Mouse (Mus musculus): ENCODE results near the gene Afap1. TPM values are rescaled to one million over a fixed set of nuclear protein-coding genes. Genes with fewer than 3 reads are reported as not detected.

Afap1 gene
- polyA plus RNA-seq, 1 experiment: not detected

- Histone ChIP-seq H3K4me1 (ENCODE audit: control insufficient read depth, insufficient read depth, low read length) (peaks cover 65% of the 10 kb centered on the region), H3K27ac (ENCODE audit: insufficient read depth, low read depth, low read length) (peak overlapping the region; percentile 16), H3K4me3 (ENCODE audit: insufficient read depth, low read depth, low read length) (no peak overlapping the region)
- TF ChIP-seq CTCF (IDR thresholded peaks at IDR 0.05; ENCODE audit: insufficient read depth, low read depth, low read length) (no peak), POLR2A (IDR thresholded peaks at IDR 0.05; ENCODE audit: insufficient read depth, low read depth, low read length) (no peak)
- WGBS: 16% methylated on average over 8 of the region's 8 CpGs
Measured at GRCm38 (mm10) chr5:35985611-35986010, 92.5 kb downstream of the Afap1 start.

GRCm38 (mm10) chr5:35988085-35988484 lies 95.0 kb downstream of the Afap1 start:
- Histone ChIP-seq H3K4me1 (ENCODE audit: control insufficient read depth, insufficient read depth, low read length) (peaks cover 60% of the 10 kb centered on the region), H3K27ac (ENCODE audit: insufficient read depth, low read depth, low read length) (no peak overlapping the region), H3K4me3 (ENCODE audit: insufficient read depth, low read depth, low read length) (no peak overlapping the region)
- no peak for TF ChIP-seq POLR2A (IDR thresholded peaks at IDR 0.05; ENCODE audit: insufficient read depth, low read depth, low read length)
- no peak for TF ChIP-seq CTCF (IDR thresholded peaks at IDR 0.05; ENCODE audit: insufficient read depth, low read depth, low read length)
- whole genome bisulfite sequencing: 80% methylated on average over 8 of the region's 8 CpGs

- TF ChIP-seq POLR2A (IDR thresholded peaks at IDR 0.05; ENCODE audit: insufficient read depth, low read depth, low read length) (no peak), CTCF (IDR thresholded peaks at IDR 0.05; ENCODE audit: insufficient read depth, low read depth, low read length) (no peak)
- H3K4me1 ChIP-seq (ENCODE audit: control insufficient read depth, insufficient read depth, low read length): peaks cover 55% of the 10 kb centered on the region
- no peak overlapping the region for H3K27ac ChIP-seq (ENCODE audit: insufficient read depth, low read depth, low read length)
- WGBS: 72% methylated on average over 6 of the region's 6 CpGs
- no peak overlapping the region for H3K4me3 ChIP-seq (ENCODE audit: insufficient read depth, low read depth, low read length)
Measured at GRCm38 (mm10) chr5:35989506-35989905, 96.4 kb downstream of the Afap1 start.

GRCm38 (mm10) chr5:35989986-35990735 lies 97.0 kb downstream of the Afap1 start:
- Histone ChIP-seq H3K4me1 (ENCODE audit: control insufficient read depth, insufficient read depth, low read length) (peaks cover 48% of the 10 kb centered on the region), H3K4me3 (ENCODE audit: insufficient read depth, low read depth, low read length) (no peak overlapping the region), H3K27ac (ENCODE audit: insufficient read depth, low read depth, low read length) (no peak overlapping the region)
- 78% methylated on average over 11 of the region's 11 CpGs for WGBS
- TF ChIP-seq CTCF (IDR thresholded peaks at IDR 0.05; ENCODE audit: insufficient read depth, low read depth, low read length) (no peak), POLR2A (IDR thresholded peaks at IDR 0.05; ENCODE audit: insufficient read depth, low read depth, low read length) (no peak)

- TF ChIP-seq POLR2A (IDR thresholded peaks at IDR 0.05; ENCODE audit: insufficient read depth, low read depth, low read length) (no peak), CTCF (IDR thresholded peaks at IDR 0.05; ENCODE audit: insufficient read depth, low read depth, low read length) (no peak)
- Histone ChIP-seq H3K4me1 (ENCODE audit: control insufficient read depth, insufficient read depth, low read length) (peaks cover 8% of the 10 kb centered on the region; the same call in 1 of the 2 replicates), H3K4me3 (ENCODE audit: insufficient read depth, low read depth, low read length) (no peak overlapping the region), H3K27ac (ENCODE audit: insufficient read depth, low read depth, low read length) (no peak overlapping the region)
- WGBS: 86% methylated on average over 10 of the region's 10 CpGs
Measured at GRCm38 (mm10) chr5:36003797-36004196, 110.7 kb downstream of the Afap1 start.

- WGBS: 87% methylated on average over 8 of the region's 8 CpGs
- peaks cover 8% of the 10 kb centered on the region; the same call in 1 of the 2 replicates for H3K4me1 ChIP-seq (ENCODE audit: control insufficient read depth, insufficient read depth, low read length)
- H3K4me3 ChIP-seq (ENCODE audit: insufficient read depth, low read depth, low read length): no peak overlapping the region
- no peak overlapping the region for H3K27ac ChIP-seq (ENCODE audit: insufficient read depth, low read depth, low read length)
- TF ChIP-seq POLR2A (IDR thresholded peaks at IDR 0.05; ENCODE audit: insufficient read depth, low read depth, low read length) (no peak), CTCF (IDR thresholded peaks at IDR 0.05; ENCODE audit: insufficient read depth, low read depth, low read length) (no peak)
Measured at GRCm38 (mm10) chr5:36006106-36006505, 113.0 kb downstream of the Afap1 start.

- H3K27ac ChIP-seq (ENCODE audit: insufficient read depth, low read depth, low read length): no peak overlapping the region
- no peak for TF ChIP-seq CTCF (IDR thresholded peaks at IDR 0.05; ENCODE audit: insufficient read depth, low read depth, low read length)
- TF ChIP-seq POLR2A (IDR thresholded peaks at IDR 0.05; ENCODE audit: insufficient read depth, low read depth, low read length): no peak
- no peak overlapping the region for H3K4me3 ChIP-seq (ENCODE audit: insufficient read depth, low read depth, low read length)
- peaks cover 8% of the 10 kb centered on the region; the same call in 1 of the 2 replicates for H3K4me1 ChIP-seq (ENCODE audit: control insufficient read depth, insufficient read depth, low read length)
- WGBS: 78% methylated on average over 5 of the region's 5 CpGs
Measured at GRCm38 (mm10) chr5:36006586-36006985, 113.5 kb downstream of the Afap1 start.

GRCm38 (mm10) chr5:36007649-36008048 lies 114.5 kb downstream of the Afap1 start:
- WGBS: 50% methylated on average over 10 of the region's 10 CpGs
- Histone ChIP-seq H3K4me3 (ENCODE audit: insufficient read depth, low read depth, low read length) (no peak overlapping the region), H3K27ac (ENCODE audit: insufficient read depth, low read depth, low read length) (no peak overlapping the region), H3K4me1 (ENCODE audit: control insufficient read depth, insufficient read depth, low read length) (peaks cover 8% of the 10 kb centered on the region; the same call in 1 of the 2 replicates)
- TF ChIP-seq POLR2A (IDR thresholded peaks at IDR 0.05; ENCODE audit: insufficient read depth, low read depth, low read length) (no peak), CTCF (IDR thresholded peaks at IDR 0.05; ENCODE audit: insufficient read depth, low read depth, low read length) (no peak)

- 84% methylated on average over 4 of the region's 4 CpGs for WGBS
- TF ChIP-seq CTCF (IDR thresholded peaks at IDR 0.05; ENCODE audit: insufficient read depth, low read depth, low read length) (no peak), POLR2A (IDR thresholded peaks at IDR 0.05; ENCODE audit: insufficient read depth, low read depth, low read length) (no peak)
- Histone ChIP-seq H3K27ac (ENCODE audit: insufficient read depth, low read depth, low read length) (no peak overlapping the region), H3K4me3 (ENCODE audit: insufficient read depth, low read depth, low read length) (no peak overlapping the region), H3K4me1 (ENCODE audit: control insufficient read depth, insufficient read depth, low read length) (peaks cover 8% of the 10 kb centered on the region; the same call in 1 of the 2 replicates)
Measured at GRCm38 (mm10) chr5:36009405-36009804, 116.3 kb downstream of the Afap1 start.

Measured in olfactory bulb, adult 2 months (tissue).